Mouse (Mus musculus) thymus, adult 2 months (tissue): ENCODE measurements around the gene Ttyh2.
A peak's percentile ranks its signal among the peaks of the same experiment; 100 is the strongest.

ENCODE experiments used
- CTCF ChIP-seq: fragments of 200-500 bp; IDR thresholded peaks from 2 replicates; pipeline ENCODE4 v1.5.1; 2012; ENCODE audit warnings: mild to moderate bottlenecking, control low read depth, low read length, moderate library complexity, borderline replicate concordance; ENCODE audit not compliant: control insufficient read depth, poor library complexity, insufficient read depth; ENCODE audit errors: extremely low read depth
- POLR2A ChIP-seq: fragments of 200-500 bp; IDR thresholded peaks from 2 replicates; pipeline ENCODE4 v1.6.1; 2012; ENCODE audit warnings: mild to moderate bottlenecking, low read length, control low read depth, moderate library complexity; ENCODE audit not compliant: control insufficient read depth, poor library complexity, insufficient read depth; ENCODE audit errors: extremely low read depth

- TF ChIP-seq CTCF (no peak), POLR2A (peak; percentile 61; the same call in 1 of the 2 replicates)
Measured at GRCm38 (mm10) chr11:114668301-114668710, 6.9 kb upstream of the Ttyh2 start, which contains the start of gene Rpl38.
